Mouse (Mus musculus): Measurements from ENCODE around the gene Rnf224. TPM values are rescaled to one million over a fixed set of nuclear protein-coding genes. Genes with fewer than 3 reads are reported as not detected.

Rnf224 gene
- not detected in 2 replicates for polyA plus RNA-seq (2012; ENCODE audit: insufficient read depth, insufficient read length, low replicate concordance, missing spikeins)

- H3K4me1 ChIP-seq (ENCODE audit: control insufficient read depth, insufficient read depth, low read length) = peaks cover 12% of the 10 kb centered on the region
- no peak within 1 kb of the TSS for H3K27ac ChIP-seq (ENCODE audit: insufficient read depth, low read depth, low read length)
- 46% methylated on average over 8 of the region's 8 CpGs for WGBS
- TF ChIP-seq CTCF (IDR thresholded peaks at IDR 0.05; ENCODE audit: insufficient read depth, low read depth, low read length) (no peak), POLR2A (IDR thresholded peaks at IDR 0.05; ENCODE audit: insufficient read depth, low read depth, low read length) (no peak)
- no peak within 1 kb of the TSS for H3K4me3 ChIP-seq (ENCODE audit: insufficient read depth, low read depth, low read length)
These were observed at the start of gene Rnf224 for GRCm38 (mm10) chr2:25236614-25237013. Gene Rnf224 (minus strand): TSS chr2:25236787.

- Histone ChIP-seq H3K4me1 (ENCODE audit: control insufficient read depth, insufficient read depth, low read length) (peaks cover 40% of the 10 kb centered on the region), H3K4me3 (ENCODE audit: insufficient read depth, low read depth, low read length) (no peak overlapping the region), H3K27ac (ENCODE audit: insufficient read depth, low read depth, low read length) (no peak overlapping the region)
- TF ChIP-seq CTCF (IDR thresholded peaks at IDR 0.05; ENCODE audit: insufficient read depth, low read depth, low read length) (no peak), POLR2A (IDR thresholded peaks at IDR 0.05; ENCODE audit: insufficient read depth, low read depth, low read length) (no peak)
- WGBS = 76% methylated on average over 1 of the region's 1 CpGs
These were observed 49.7 kb upstream of the Rnf224 start for GRCm38 (mm10) chr2:25286314-25286713.

GRCm38 (mm10) chr2:25285551-25285950 lies 49.0 kb upstream of the Rnf224 start:
- TF ChIP-seq CTCF (IDR thresholded peaks at IDR 0.05; ENCODE audit: insufficient read depth, low read depth, low read length) (no peak), POLR2A (IDR thresholded peaks at IDR 0.05; ENCODE audit: insufficient read depth, low read depth, low read length) (no peak)
- no peak overlapping the region for H3K27ac ChIP-seq (ENCODE audit: insufficient read depth, low read depth, low read length)

GRCm38 (mm10) chr2:25278928-25279882 lies 42.6 kb upstream of the Rnf224 start:
- Histone ChIP-seq H3K4me1 (ENCODE audit: control insufficient read depth, insufficient read depth, low read length) (no peaks in the 10 kb centered on the region), H3K4me3 (ENCODE audit: insufficient read depth, low read depth, low read length) (no peak overlapping the region), H3K27ac (ENCODE audit: insufficient read depth, low read depth, low read length) (no peak overlapping the region)
- no peak for TF ChIP-seq POLR2A (IDR thresholded peaks at IDR 0.05; ENCODE audit: insufficient read depth, low read depth, low read length)
- TF ChIP-seq CTCF (IDR thresholded peaks at IDR 0.05; ENCODE audit: insufficient read depth, low read depth, low read length) = 0 out of 2 replicates have a peak, but pooled peaks have one; percentile 20
- 55% methylated on average over 13 of the region's 13 CpGs for WGBS

More at GRCm38 (mm10) chr2:25285551-25285950, 49.0 kb upstream of the Rnf224 start:
- Histone ChIP-seq H3K4me3 (ENCODE audit: insufficient read depth, low read depth, low read length) (no peak overlapping the region), H3K4me1 (ENCODE audit: control insufficient read depth, insufficient read depth, low read length) (peaks cover 32% of the 10 kb centered on the region)
- WGBS = 76% methylated on average over 2 of the region's 2 CpGs

- TF ChIP-seq CTCF (IDR thresholded peaks at IDR 0.05; ENCODE audit: insufficient read depth, low read depth, low read length) (no peak), POLR2A (IDR thresholded peaks at IDR 0.05; ENCODE audit: insufficient read depth, low read depth, low read length) (no peak)
- H3K4me3 ChIP-seq (ENCODE audit: insufficient read depth, low read depth, low read length) = peak overlapping the region; percentile 53
- peaks cover 18% of the 10 kb centered on the region for H3K4me1 ChIP-seq (ENCODE audit: control insufficient read depth, insufficient read depth, low read length)
- H3K27ac ChIP-seq (ENCODE audit: insufficient read depth, low read depth, low read length) = no peak overlapping the region
- WGBS = 34% methylated on average over 16 of the region's 16 CpGs
These were observed 36.4 kb upstream of the Rnf224 start for GRCm38 (mm10) chr2:25273010-25273409.

GRCm38 (mm10) chr2:25272515-25272914 lies 35.9 kb upstream of the Rnf224 start:
- Histone ChIP-seq H3K27ac (ENCODE audit: insufficient read depth, low read depth, low read length) (no peak overlapping the region), H3K4me3 (ENCODE audit: insufficient read depth, low read depth, low read length) (peak overlapping the region; percentile 53), H3K4me1 (ENCODE audit: control insufficient read depth, insufficient read depth, low read length) (peaks cover 18% of the 10 kb centered on the region)
- TF ChIP-seq CTCF (IDR thresholded peaks at IDR 0.05; ENCODE audit: insufficient read depth, low read depth, low read length) = 0 out of 2 replicates have a peak, but pooled peaks have one; percentile 4
- TF ChIP-seq POLR2A (IDR thresholded peaks at IDR 0.05; ENCODE audit: insufficient read depth, low read depth, low read length) = no peak; the same call in 1 of the 2 replicates
- WGBS = under 1% methylated on average over 29 of the region's 29 CpGs

GRCm38 (mm10) chr2:25271827-25272511 lies 35.4 kb upstream of the Rnf224 start, which contains the start of the genes Ssna1 and Anapc2:
Gene Ssna1 (minus strand): TSS chr2:25272438.
Gene Anapc2 (plus strand): TSS chr2:25272478.
- Histone ChIP-seq H3K27ac (ENCODE audit: insufficient read depth, low read depth, low read length) (no peak within 1 kb of the TSS), H3K4me3 (ENCODE audit: insufficient read depth, low read depth, low read length) (peak within 1 kb of the TSS; percentile 53), H3K4me1 (ENCODE audit: control insufficient read depth, insufficient read depth, low read length) (peaks cover 21% of the 10 kb centered on the region)
- TF ChIP-seq CTCF (IDR thresholded peaks at IDR 0.05; ENCODE audit: insufficient read depth, low read depth, low read length) (no peak), POLR2A (IDR thresholded peaks at IDR 0.05; ENCODE audit: insufficient read depth, low read depth, low read length) (peak; percentile 79)
- WGBS = under 1% methylated on average over 55 of the region's 55 CpGs

GRCm38 (mm10) chr2:25267746-25268309 lies 31.2 kb upstream of the Rnf224 start:
- peaks cover 41% of the 10 kb centered on the region for H3K4me1 ChIP-seq (ENCODE audit: control insufficient read depth, insufficient read depth, low read length)
- no peak overlapping the region for H3K27ac ChIP-seq (ENCODE audit: insufficient read depth, low read depth, low read length)
- no peak overlapping the region for H3K4me3 ChIP-seq (ENCODE audit: insufficient read depth, low read depth, low read length)
- TF ChIP-seq POLR2A (IDR thresholded peaks at IDR 0.05; ENCODE audit: insufficient read depth, low read depth, low read length) = no peak
- no peak for TF ChIP-seq CTCF (IDR thresholded peaks at IDR 0.05; ENCODE audit: insufficient read depth, low read depth, low read length)
- 75% methylated on average over 4 of the region's 4 CpGs for WGBS

Measured in olfactory bulb, adult 2 months (tissue).